Mouse (Mus musculus): ENCODE data around the gene Otud1.

Otud1 gene

GRCm38 (mm10) chr2:19657158-19657874 lies at the start of gene Otud1:
TSS of gene Otud1 (plus strand) at chr2:19657752.
- DNase-seq, result peak; percentile 98

- no peak for DNase-seq
These were observed 49.7 kb upstream of the Otud1 start for GRCm38 (mm10) chr2:19607852-19608251.

- DNase-seq, result no peak
These were observed 49.0 kb upstream of the Otud1 start for GRCm38 (mm10) chr2:19608410-19609073.

DNA sequence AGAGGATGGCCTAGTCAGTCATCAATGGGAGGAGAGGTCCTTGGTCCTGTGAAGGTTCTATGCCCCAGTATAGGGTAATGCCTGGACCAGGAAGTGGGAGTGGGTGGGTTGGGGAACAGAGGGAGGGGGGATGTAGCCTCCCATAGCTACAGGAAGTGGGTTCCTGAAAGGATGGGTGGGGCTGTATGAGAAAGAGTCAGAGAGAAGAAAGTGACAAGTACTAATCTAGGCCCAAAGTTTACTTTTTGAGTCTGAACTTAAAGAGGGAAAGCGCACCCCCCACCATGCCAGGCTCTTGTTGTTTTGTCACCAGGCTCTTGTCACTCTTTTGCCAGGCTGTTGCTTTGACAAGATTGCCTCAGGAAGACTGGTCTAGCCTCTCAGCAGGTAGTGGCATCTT lies 35.5 kb upstream of the Otud1 start:
- DNase-seq, result no peak

DNA sequence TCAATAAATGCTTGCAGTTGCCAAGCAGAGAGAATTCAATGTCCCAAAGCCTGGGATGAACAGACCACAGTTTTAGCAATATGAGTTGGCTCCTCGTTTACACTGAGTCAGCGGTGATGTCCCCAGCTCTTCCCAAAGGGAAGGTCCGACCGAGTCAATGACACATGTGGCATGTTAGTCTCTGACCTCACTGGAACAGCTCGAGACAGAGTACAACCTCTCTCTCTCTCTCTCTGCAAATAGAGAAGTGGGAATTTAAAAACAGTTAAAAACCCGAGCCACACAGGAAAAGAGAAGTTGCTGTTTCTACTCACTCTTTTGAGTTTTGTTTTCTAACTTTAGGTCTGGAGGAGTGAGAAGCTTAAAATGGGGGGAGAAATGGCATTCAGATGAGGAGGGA lies 30.5 kb upstream of the Otud1 start:
- DNase-seq, result peak; percentile 3

- DNase-seq, result peak; percentile 22
These were observed 29.5 kb upstream of the Otud1 start for GRCm38 (mm10) chr2:19627920-19628608.

DNA sequence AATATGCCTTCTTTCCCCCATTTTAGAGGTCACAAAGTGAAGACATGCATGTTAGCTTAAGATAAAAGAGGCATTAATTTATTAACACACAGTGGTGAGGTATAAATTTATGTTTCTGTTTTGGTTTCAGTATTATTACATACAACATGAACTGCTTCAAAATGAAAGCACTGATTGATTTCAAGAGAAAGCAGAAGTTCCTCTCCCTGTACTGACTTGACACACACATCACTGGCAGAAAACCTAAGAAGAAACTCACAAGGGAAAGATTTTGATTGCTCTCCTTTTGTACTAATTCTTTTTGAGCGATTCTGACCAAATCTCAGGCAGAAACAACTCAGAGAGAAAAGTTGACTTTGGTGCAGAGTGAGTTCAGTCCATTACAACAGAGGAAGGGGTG lies 27.0 kb upstream of the Otud1 start:
- DNase-seq, result no peak

DNA sequence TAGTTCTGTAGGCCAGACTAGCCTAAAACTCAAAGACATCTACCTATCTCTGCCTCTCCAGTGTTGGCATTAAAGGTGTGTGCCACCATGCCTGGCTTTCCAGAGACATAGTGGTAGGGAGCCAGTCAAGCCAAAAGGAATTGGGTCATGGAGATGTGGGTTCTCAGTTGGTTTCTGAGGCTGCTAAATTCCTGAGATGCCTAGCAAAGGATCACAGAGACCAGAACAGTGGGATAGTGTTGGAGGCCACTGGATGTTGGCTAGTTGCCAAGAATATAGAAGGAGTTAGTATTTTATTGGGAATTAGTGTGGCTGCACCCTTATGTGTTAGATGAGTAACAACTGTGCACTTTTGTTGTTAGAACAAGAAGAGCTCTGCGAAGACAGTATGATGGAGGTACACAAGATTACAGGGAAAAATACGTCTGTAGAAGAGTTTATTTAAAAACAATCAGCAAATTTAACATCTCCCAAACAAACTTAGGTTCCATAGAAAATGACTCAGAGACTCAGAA lies 24.1 kb upstream of the Otud1 start:
- no peak for DNase-seq

- DNase-seq, result no peak
These were observed 12.4 kb upstream of the Otud1 start for GRCm38 (mm10) chr2:19645182-19645581.

GRCm38 (mm10) chr2:19646144-19646543 lies 11.4 kb upstream of the Otud1 start:
- no peak for DNase-seq

DNA sequence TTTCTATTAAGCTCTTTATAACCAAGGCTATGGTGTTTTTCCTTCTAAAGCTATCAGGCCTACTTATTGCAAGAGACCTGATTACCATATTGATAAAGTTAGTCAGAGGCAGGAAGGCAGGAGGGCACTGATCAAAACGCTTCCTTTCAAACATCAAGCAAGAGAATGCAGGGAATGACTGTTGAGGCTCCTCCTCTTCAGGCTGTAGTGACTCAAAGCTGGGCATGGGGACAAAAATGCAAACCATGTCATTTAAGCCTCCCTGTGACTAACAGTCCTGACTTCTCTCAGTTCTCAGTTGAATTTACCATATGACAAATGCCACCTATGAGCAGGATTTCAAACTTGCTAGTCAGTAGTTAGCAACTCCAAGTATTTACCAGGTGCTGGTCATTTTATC lies 10.6 kb upstream of the Otud1 start:
- peak; percentile 63 for DNase-seq

DNA sequence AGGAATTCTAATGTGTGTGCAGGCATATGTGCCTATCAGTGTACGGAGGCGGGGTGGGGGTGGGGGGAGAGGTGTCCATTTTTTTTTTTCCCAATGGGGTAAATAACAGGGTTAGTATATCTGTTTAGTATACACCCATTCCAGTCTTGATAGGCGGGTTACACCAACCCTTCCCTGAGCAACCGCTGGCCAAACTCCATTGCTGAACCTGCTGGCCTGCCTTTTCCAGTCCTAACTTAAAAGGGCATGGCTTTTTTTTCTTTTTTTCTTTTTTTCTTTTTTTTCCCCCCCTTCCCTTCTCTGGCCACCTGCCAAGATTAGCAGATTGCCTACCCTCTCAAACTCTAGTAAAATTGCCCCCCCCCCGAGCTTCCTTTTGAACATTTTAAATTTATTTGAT lies 1.1 kb upstream of the Otud1 start:
- DNase-seq, result no peak

DNA sequence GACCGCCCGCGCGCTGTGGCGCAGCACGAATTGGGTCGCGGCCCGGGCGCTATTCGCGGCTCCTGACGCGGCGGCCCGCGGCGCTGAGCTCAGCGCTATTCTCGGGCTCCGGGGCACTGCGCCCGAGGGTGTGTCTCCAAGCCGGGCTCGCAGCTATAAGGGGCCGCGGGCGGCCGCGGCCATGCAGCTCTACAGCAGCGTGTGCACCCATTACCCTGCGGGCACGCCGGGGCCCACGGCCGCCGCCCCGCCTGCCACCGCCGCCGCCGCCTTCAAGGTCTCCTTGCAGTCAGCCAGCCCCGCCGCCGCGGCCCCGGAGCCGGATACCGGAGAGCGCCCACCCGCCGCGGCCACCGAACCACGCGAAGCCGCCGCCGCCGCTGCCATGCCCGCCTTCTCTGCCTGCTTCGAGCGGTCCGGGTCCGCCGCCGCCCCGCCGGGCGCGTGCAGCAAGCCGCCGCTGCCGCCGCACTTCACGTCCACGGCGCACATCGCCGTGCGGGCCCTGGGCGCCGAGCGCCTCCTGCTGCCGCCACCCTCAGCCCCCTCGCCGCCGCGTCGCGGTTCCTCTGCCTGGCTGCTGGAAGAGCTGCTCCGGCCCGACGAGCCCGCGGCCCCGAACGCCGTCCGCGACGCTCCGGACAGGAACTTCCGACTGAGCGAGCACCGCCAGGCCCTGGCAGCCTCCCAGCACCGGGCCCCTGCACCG lies 483 bp downstream of the Otud1 start:
- DNase-seq, result peak; percentile 61

DNA sequence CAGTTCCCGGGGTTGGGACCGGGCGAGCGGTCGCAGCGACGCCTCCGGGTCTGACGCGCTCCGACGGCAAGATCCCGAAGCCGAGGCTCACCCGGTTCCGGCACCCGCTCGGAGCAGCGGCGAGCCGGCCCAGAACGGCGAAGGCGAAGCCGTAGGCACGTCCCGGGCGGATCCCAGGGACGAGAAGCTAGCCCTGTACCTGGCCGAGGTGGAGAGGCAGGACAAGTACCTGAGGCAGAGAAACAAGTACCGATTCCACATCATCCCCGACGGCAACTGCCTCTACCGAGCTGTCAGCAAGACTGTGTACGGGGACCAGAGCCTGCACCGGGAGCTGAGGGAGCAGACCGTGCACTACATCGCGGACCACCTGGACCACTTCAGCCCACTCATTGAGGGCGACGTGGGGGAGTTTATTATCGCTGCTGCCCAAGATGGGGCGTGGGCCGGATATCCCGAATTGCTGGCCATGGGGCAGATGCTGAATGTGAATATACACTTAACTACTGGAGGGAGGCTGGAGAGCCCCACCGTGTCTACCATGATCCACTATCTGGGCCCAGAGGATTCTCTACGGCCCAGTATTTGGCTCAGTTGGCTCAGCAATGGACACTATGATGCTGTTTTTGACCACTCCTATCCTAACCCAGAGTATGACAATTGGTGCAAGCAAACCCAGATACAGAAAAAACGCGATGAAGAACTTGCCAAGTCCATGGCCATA lies 1.3 kb downstream of the Otud1 start:
- peak; percentile 48 for DNase-seq

- no peak for DNase-seq
These were observed 3.3 kb downstream of the Otud1 start for GRCm38 (mm10) chr2:19660875-19661274.

DNA sequence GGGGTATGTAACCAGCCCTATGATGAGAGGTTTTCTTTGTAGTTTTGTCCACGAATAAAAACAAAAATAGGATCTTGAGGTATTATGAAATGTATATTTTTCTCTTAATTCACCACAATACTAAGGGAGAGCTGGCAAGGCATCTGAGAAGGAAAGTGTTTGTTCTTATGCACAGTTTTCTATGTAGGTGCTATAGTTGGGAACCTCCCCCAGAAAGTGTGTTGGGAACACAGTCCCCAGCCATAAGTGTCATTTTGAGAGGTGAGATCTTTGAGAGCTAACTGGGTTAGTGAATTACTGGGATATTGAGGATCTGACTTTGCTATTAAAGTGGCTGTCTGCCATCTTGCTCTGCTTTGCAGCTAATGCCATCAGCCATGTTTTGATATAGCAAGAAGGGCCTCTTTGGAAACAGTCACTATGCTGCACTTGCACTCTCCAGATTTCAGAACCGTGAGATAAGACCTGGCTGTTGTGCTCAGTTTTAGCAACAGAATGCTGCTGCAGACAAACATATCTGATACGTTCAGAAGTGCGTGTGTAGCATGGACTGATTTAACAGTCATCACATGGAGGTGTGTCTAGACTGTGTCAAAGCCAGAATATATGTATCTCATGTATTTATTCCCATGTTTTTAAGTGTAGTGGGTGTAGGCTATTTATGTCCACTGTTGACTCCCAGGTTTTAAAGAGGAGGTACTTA lies 5.7 kb downstream of the Otud1 start:
- DNase-seq, result no peak

DNA sequence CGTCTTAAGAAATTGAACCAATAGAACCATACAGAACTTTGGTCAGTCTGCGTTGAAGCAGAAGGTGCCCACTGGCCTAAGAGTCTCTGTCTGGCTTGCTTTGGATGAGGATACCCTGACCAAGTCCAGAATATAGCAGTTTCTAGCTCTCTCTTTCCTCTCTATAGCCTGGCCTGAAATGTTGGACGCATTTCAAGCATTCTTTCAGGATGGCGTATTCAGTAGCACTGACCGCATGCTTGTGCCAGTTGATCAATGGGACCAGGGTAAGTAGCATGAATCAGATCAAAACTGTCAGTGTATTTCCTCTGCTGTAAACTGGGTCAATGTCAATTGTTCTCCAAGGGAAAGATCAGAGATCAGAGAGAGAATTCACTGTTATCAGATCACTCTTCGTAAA lies 6.6 kb downstream of the Otud1 start:
- DNase-seq, result peak; percentile 63

DNA sequence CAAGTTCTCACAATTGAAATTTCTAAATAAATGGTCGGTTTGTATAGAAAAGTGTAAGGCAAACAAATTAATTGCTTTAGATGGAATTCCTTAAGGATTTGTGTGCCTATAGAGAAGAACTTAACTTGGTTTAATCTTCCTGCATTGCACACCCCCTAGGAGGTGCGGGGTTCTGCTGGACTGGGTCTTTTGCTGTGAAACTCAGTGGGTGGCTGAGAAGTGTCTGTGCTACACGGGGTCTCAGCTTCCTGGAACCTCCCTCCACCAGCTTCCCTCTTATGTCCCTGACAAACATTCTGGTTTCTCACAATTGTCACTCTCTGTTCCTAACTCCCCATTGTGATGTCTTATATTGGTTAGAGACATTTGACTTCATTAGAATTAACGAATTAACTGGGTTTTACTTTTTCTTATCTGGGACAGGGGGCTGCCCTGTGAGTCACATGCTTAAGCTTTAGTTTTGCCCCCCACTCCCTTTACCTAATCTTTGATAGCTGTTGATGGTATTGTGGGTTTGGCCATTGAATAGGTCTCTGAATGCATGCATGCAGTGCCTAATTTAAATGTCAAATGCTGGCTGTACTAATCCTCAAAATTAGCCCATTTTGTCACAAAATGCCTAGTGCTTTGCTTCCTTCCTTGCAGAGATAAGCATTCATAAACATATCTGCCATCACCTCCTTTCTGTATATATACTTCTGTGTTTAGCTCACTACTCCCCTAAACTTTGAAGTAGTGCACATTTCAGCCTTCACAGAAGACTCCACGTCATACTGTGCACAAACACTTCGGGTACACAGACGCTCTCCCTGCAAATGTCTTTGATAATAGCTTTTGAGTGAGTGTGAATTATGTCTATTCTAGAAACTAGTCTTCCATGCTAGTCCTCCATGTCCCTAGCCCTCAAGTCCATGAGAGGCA lies 7.3 kb downstream of the Otud1 start:
- DNase-seq, result no peak

DNA sequence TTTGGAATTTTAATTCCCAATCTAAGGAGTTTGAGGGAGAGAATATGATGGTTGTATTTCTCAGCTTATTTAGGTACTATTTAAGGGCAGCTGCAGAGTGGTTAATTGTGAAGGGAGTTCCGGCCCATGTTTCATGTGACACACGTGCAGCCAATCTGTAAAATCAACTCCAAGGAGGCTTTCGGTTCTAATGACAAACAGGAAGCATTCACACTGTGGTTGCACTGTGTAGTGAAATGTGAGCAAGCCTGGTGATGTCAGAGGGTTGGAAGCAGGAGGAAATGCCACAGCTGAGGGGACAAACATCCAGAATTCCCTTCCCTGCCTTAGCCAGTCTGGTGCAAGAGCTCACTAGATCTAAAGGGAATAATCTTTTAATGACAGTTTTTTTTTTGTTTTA lies 8.3 kb downstream of the Otud1 start:
- peak; percentile 74 for DNase-seq

DNA sequence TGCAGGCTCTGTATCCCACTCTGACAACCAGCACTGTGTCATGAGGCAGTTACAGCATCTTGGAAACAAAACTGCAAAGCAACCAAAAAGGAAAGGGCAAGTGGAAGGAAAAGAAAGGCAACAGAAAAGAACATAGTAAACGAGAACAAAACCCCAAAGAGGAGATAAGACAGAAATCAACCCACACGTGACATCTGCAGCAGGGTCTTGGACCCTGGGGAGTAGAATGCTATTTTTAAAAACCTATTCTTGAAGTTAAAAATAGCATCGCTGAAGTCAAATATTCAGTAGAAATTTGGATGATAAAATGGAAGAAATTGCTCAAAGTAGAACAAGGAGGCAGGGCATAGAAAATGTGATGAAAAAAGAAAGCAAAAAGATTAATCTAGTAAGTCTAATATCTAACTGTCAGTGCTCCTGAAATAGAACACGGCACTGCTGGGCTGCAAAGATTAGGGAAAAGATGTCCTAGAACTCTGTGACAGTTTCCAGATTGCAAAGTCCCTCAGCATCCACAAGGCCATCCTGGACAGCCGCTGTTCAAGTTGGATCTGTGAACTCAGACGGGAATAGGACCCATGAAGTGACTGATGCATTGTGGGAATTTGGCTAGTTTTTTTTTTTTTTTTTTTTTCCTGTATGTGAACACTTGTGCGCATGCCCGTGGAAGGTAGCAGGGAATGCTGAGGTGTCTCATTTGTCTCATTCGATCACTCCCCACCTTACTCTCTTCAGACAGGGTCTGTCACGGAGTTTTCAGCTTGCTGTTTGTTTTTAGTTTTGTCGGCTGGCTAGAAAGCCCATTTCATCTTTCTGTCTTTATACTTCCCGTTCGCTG lies 13.5 kb downstream of the Otud1 start:
- DNase-seq, result no peak

Data from lung, postnatal 36 days (tissue).